Mouse (Mus musculus) testis, adult 2 months (tissue): ENCODE measurements around the gene Haghl.

ENCODE experiments used
- CTCF ChIP-seq: fragments of 200-500 bp; IDR thresholded peaks from 2 replicates; pipeline ENCODE4 v1.5.1; 2012; ENCODE audit warnings: low read depth, mild to moderate bottlenecking, inconsistent platforms, low read length, moderate library complexity; ENCODE audit not compliant: control insufficient read depth, insufficient read depth, insufficient replicate concordance
- POLR2A ChIP-seq: fragments of 200-500 bp; IDR thresholded peaks from 2 replicates; pipeline ENCODE4 v1.6.1; 2012; ENCODE audit warnings: low read depth, mild to moderate bottlenecking, inconsistent platforms, low read length, moderate library complexity; ENCODE audit not compliant: control insufficient read depth

GRCm38 (mm10) chr17:25817662-25818061 is 32.2 kb upstream of the Haghl start:
- TF ChIP-seq POLR2A (no peak), CTCF (no peak)
